In genomic region chr9:107960928-107961327, GRCm38 (mm10) we compare ENCODE assay signal across 10 mouse cellular contexts. TPM values are rescaled to one million over a fixed set of nuclear protein-coding genes. Genes with fewer than 3 reads are reported as not detected.
DNase-seq lines count a peak whose midpoint lies in the region; ATAC-seq and TF ChIP-seq lines count a peak whose summit lies in the region.
"Had no signal": no experiment of that assay in that cellular context is flagged by ENCODE, and none has a peak within 500 bp of the region (broad histone marks: within the 10 kb centered on the region; RNA-seq: fewer than 3 reads in every experiment).

No protein-coding gene starts in this region.

- WGBS in hindbrain, postnatal 0 days, result 76% methylated on average over 4 of the region's 4 CpGs

- H3K9ac ChIP-seq in hindbrain, postnatal 0 days (replicated peaks; ENCODE audit: low read length), result no peak overlapping the region

- no peaks in the 10 kb centered on the region for H3K27me3 ChIP-seq in hindbrain, postnatal 0 days (ENCODE audit: insufficient read depth, low read length)
- H3K27me3 ChIP-seq: megakaryocyte, embryonic 14.5 days had no signal

- no peak for DNase-seq in left cerebral cortex, adult 2 months (ENCODE audit: extremely low spot score in 1 of 2, low spot score in 2 of 2)
- DNase-seq in left cerebral cortex, postnatal 25 days (ENCODE audit: low spot score in 2 of 2), result no peak
- DNase-seq in B cell, adult 2 months, result peak; percentile 32 to 42
- DNase-seq in R1 (ENCODE audit: low read depth, low spot score), result peak; percentile 66
- DNase-seq in hindbrain, postnatal 0 days (ENCODE audit: low spot score), result no peak
- DNase-seq in layer of hippocampus, postnatal 25 days (ENCODE audit: extremely low spot score in 1 of 2, low spot score in 1 of 2), result no peak
- DNase-seq in spleen, adult 12 weeks (ENCODE audit: low spot score), result no peak
- DNase-seq: gastrocnemius, postnatal 36 days had no signal

- H3K4me3 ChIP-seq in left cerebral cortex, adult 2 months, result 0 out of 2 replicates have a peak overlapping the region, but pooled peaks have one; percentile 9
- H3K4me3 ChIP-seq in hindbrain, postnatal 0 days (ENCODE audit: low read length), result no peak overlapping the region
- H3K4me3 ChIP-seq: megakaryocyte, embryonic 14.5 days had no signal

- no peak; the same call in 1 of the 2 replicates for TF ChIP-seq CTCF in left cerebral cortex, adult 2 months (IDR thresholded peaks at IDR 0.05)
- peak; percentile 22; the same call in 1 of the 2 replicates for TF ChIP-seq CTCF in hindbrain, postnatal 0 days (IDR thresholded peaks at IDR 0.05; ENCODE audit: low read depth)

- H3K27ac ChIP-seq in left cerebral cortex, adult 2 months, result peak overlapping the region; percentile 95
- H3K27ac ChIP-seq in hindbrain, postnatal 0 days, result peak overlapping the region; percentile 87

- peaks cover 7% of the 10 kb centered on the region for H3K4me1 ChIP-seq in hindbrain, postnatal 0 days (ENCODE audit: insufficient read depth, low read length)

- H3K9me3 ChIP-seq in hindbrain, postnatal 0 days (ENCODE audit: low read length), result no peaks in the 10 kb centered on the region
- H3K9me3 ChIP-seq: megakaryocyte, embryonic 14.5 days had no signal

- H3K36me3 ChIP-seq in hindbrain, postnatal 0 days (ENCODE audit: insufficient read depth, low read length), result no peaks in the 10 kb centered on the region; the same call in 1 of the 2 replicates

- intact Hi-C loops in left cerebral cortex, adult 2 months (cut with DNase I), result loop anchor here (5.0 kb wide), 1 partner anchor 106 kb away; no protein-coding TSS in a partner anchor
- intact Hi-C loops in left cerebral cortex, postnatal 25 days (cut with DNase I), result loop anchor here (1.0 to 5.0 kb wide), 3 partner anchors 25 to 106 kb away; partner anchors contain the start of gene Amigo3

- peak overlapping the region; percentile 33; the same call in 1 of the 2 replicates for H3K4me2 ChIP-seq in hindbrain, postnatal 0 days (ENCODE audit: low read depth, low read length)

- no peak for ATAC-seq in hindbrain, postnatal 0 days

RNA-seq across cellular contexts. Expression of gene Traip, which starts 11.0 kb away (rescaled TPM):
- 10 to 100 TPM in 1 of 2 experiments, 1 to 10 TPM in 1; 9.5 to 10.9 TPM for total RNA-seq in left cerebral cortex, adult 2 months (2021)
- total RNA-seq in left cerebral cortex, postnatal 25 days (2021), result 10 to 100 TPM in 1 of 2 experiments, 1 to 10 TPM in 1; 9.5 to 14.9 TPM
- 8.4 and 23.3 TPM in 2 replicates for total RNA-seq in hindbrain, postnatal 0 days (2014; rRNA removed)
- 9.2 and 10.5 TPM in 2 replicates for polyA plus RNA-seq in hindbrain, postnatal 0 days (2015; fragmentation: Nextera tagmentation; extraction: Ambion mirVana)
- 10 to 100 TPM; 17.2 to 19.1 TPM for total RNA-seq in layer of hippocampus, postnatal 25 days (2021)

RNA-seq across cellular contexts. Expression of gene Uba7, which starts 14.4 kb away (rescaled TPM):
- total RNA-seq in left cerebral cortex, adult 2 months (2021), result 1 to 10 TPM; 2.6 to 3.8 TPM
- 1 to 10 TPM; 3.1 to 4.6 TPM for total RNA-seq in left cerebral cortex, postnatal 25 days (2021)
- total RNA-seq in hindbrain, postnatal 0 days (2014; rRNA removed), result 6.0 and 12.8 TPM in 2 replicates
- 6.2 and 7.4 TPM in 2 replicates for polyA plus RNA-seq in hindbrain, postnatal 0 days (2015; fragmentation: Nextera tagmentation; extraction: Ambion mirVana)
- 1 to 10 TPM; 3.8 to 5.2 TPM for total RNA-seq in layer of hippocampus, postnatal 25 days (2021)

RNA-seq across cellular contexts. Expression of gene Gm20661, which starts 21.9 kb away (rescaled TPM):
- total RNA-seq in left cerebral cortex, adult 2 months (2021), result under 1 TPM; 0.28 to 0.66 TPM
- not detected for total RNA-seq in left cerebral cortex, postnatal 25 days (2021)
- total RNA-seq in hindbrain, postnatal 0 days (2014; rRNA removed), result 0.18 and 0.78 TPM in 2 replicates
- 0.54 TPM in 1 of 2 replicates, not detected in the other for polyA plus RNA-seq in hindbrain, postnatal 0 days (2015; fragmentation: Nextera tagmentation; extraction: Ambion mirVana)
- total RNA-seq in layer of hippocampus, postnatal 25 days (2021), result 1 to 10 TPM; 1.0 to 1.4 TPM
- total RNA-seq: gastrocnemius, postnatal 36 days had no signal
- polyA plus RNA-seq: large intestine, adult 2 months had no signal

RNA-seq across cellular contexts. Expression of gene Inka1, which starts 24.8 kb away (rescaled TPM):
- 1 to 10 TPM; 2.8 to 4.0 TPM for total RNA-seq in left cerebral cortex, adult 2 months (2021)
- total RNA-seq in left cerebral cortex, postnatal 25 days (2021), result 1 to 10 TPM; 3.9 to 4.0 TPM
- total RNA-seq in hindbrain, postnatal 0 days (2014; rRNA removed), result 5.5 and 7.3 TPM in 2 replicates
- 16.6 and 18.0 TPM in 2 replicates for polyA plus RNA-seq in hindbrain, postnatal 0 days (2015; fragmentation: Nextera tagmentation; extraction: Ambion mirVana)
- total RNA-seq in layer of hippocampus, postnatal 25 days (2021), result 10 to 100 TPM; 12.0 to 13.6 TPM

RNA-seq across cellular contexts. Expression of gene Camkv, which starts 25.5 kb away (rescaled TPM):
- 100 to 1,000 TPM; 330 to 356 TPM for total RNA-seq in left cerebral cortex, adult 2 months (2021)
- total RNA-seq in left cerebral cortex, postnatal 25 days (2021), result 100 to 1,000 TPM; 352 to 354 TPM
- total RNA-seq in hindbrain, postnatal 0 days (2014; rRNA removed), result 80.1 and 87.4 TPM in 2 replicates
- polyA plus RNA-seq in hindbrain, postnatal 0 days (2015; fragmentation: Nextera tagmentation; extraction: Ambion mirVana), result 59.1 and 61.5 TPM in 2 replicates
- total RNA-seq in layer of hippocampus, postnatal 25 days (2021), result 100 to 1,000 TPM; 509 to 559 TPM

Comparison
In these comparisons a context has a peak if more than half of its experiments do, and no peak if none do; other contexts are left out.
1. DNase-seq: peak in B cell, adult 2 months (2 of 2) and R1 (single experiment); none in left cerebral cortex, adult 2 months (0 of 2), left cerebral cortex, postnatal 25 days (0 of 2), hindbrain, postnatal 0 days (single experiment), layer of hippocampus, postnatal 25 days (0 of 2) and spleen, adult 12 weeks (single experiment).